Mouse (Mus musculus) heart, adult 2 months (tissue): ENCODE measurements around the gene Ap1b1.

ENCODE experiments used
- CTCF ChIP-seq: fragments of 200-600 bp; IDR thresholded peaks from 2 replicates; pipeline ENCODE4 v1.8.1; 2022; ENCODE audit warnings: antibody characterized with exemption, mild to moderate bottlenecking, moderate library complexity
- EP300 ChIP-seq: fragments of 200-500 bp; IDR thresholded peaks from 2 replicates; pipeline ENCODE4 v1.6.1; 2011; ENCODE audit warnings: low read depth, low read length, control low read depth; ENCODE audit not compliant: insufficient read depth
- POLR2A ChIP-seq: fragments of 200-500 bp; IDR thresholded peaks from 2 replicates; pipeline ENCODE4 v1.6.1; 2011; ENCODE audit warnings: mild to moderate bottlenecking, low read depth, low read length, control low read depth; ENCODE audit not compliant: insufficient read depth

DNA sequence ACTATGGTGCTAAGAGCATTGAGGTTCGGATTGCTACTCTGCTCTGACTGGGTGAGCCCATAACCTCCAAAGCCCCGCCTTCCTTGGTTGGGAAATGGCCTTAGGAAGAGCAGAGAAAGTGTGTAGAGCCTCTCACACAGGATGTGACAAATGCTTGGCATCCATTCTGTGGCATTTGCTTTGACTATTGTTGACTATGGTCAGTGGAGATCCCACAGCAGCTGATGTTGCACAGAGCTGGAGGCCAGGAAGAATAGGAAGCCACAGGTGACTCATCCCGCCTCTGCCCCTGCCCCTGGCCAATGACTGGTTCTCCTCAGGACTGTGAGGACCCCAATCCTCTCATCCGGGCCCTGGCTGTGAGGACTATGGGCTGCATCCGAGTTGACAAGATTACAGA, 29.7 kb downstream of the Ap1b1 start:
- TF ChIP-seq CTCF (no peak), POLR2A (no peak), EP300 (no peak)
